Mouse (Mus musculus): ENCODE measurements around the gene Zfand3.

Gene Zfand3

GRCm38 (mm10) chr17:29998566-29999295 lies 5.8 kb upstream of the Zfand3 start:
- DNase-seq, result no peak

- no peak for DNase-seq
These were observed 540 bp downstream of the Zfand3 start for GRCm38 (mm10) chr17:30005103-30005443.

GRCm38 (mm10) chr17:30005451-30005941 lies 963 bp downstream of the Zfand3 start:
- DNase-seq, result peak; percentile 59

GRCm38 (mm10) chr17:30006877-30007276 lies 2.3 kb downstream of the Zfand3 start:
- no peak for DNase-seq

GRCm38 (mm10) chr17:30007883-30008282 lies 3.4 kb downstream of the Zfand3 start:
- DNase-seq, result no peak

GRCm38 (mm10) chr17:30008392-30008791 lies 3.9 kb downstream of the Zfand3 start:
- no peak for DNase-seq

- no peak for DNase-seq
These were observed 10.1 kb downstream of the Zfand3 start for GRCm38 (mm10) chr17:30014660-30015059.

- no peak for DNase-seq
These were observed 14.5 kb downstream of the Zfand3 start for GRCm38 (mm10) chr17:30018927-30019610.

- DNase-seq, result no peak
These were observed 15.4 kb downstream of the Zfand3 start for GRCm38 (mm10) chr17:30019942-30020341.

- peak; percentile 82 for DNase-seq
These were observed 20.1 kb downstream of the Zfand3 start for GRCm38 (mm10) chr17:30024651-30025050.

GRCm38 (mm10) chr17:30026617-30027016 lies 22.1 kb downstream of the Zfand3 start:
- DNase-seq, result peak; percentile 37

- DNase-seq, result peak; percentile 67
These were observed 23.0 kb downstream of the Zfand3 start for GRCm38 (mm10) chr17:30027343-30028029.

GRCm38 (mm10) chr17:30029633-30030226 lies 25.2 kb downstream of the Zfand3 start:
- DNase-seq, result no peak

GRCm38 (mm10) chr17:30032796-30033195 lies 28.3 kb downstream of the Zfand3 start:
- no peak for DNase-seq

GRCm38 (mm10) chr17:30033991-30034390 lies 29.5 kb downstream of the Zfand3 start:
- no peak for DNase-seq

- DNase-seq, result no peak
These were observed 30.9 kb downstream of the Zfand3 start for GRCm38 (mm10) chr17:30035216-30036005.

GRCm38 (mm10) chr17:30043163-30043822 lies 38.8 kb downstream of the Zfand3 start:
- no peak for DNase-seq

- no peak for DNase-seq
These were observed 40.6 kb downstream of the Zfand3 start for GRCm38 (mm10) chr17:30045181-30045580.

- DNase-seq, result no peak
These were observed 42.1 kb downstream of the Zfand3 start for GRCm38 (mm10) chr17:30046654-30047053.

- no peak for DNase-seq
These were observed 47.2 kb downstream of the Zfand3 start for GRCm38 (mm10) chr17:30051523-30052346.

GRCm38 (mm10) chr17:30052347-30052742 lies 47.8 kb downstream of the Zfand3 start:
- DNase-seq, result no peak

Data from embryo, embryonic 11 days (tissue).